Mouse (Mus musculus): ENCODE results near the gene Mroh2a.

The Mroh2a gene

GRCm38 (mm10) chr1:88258881-88259642 lies 32.3 kb downstream of the Mroh2a start:
- no peak for DNase-seq (ENCODE audit: low read depth, low spot score)

GRCm38 (mm10) chr1:88259643-88260024 lies 32.8 kb downstream of the Mroh2a start:
- DNase-seq (ENCODE audit: low read depth, low spot score), result no peak

GRCm38 (mm10) chr1:88260114-88260513 lies 33.3 kb downstream of the Mroh2a start:
- no peak for DNase-seq (ENCODE audit: low read depth, low spot score)

- no peak for DNase-seq (ENCODE audit: low read depth, low spot score)
These were observed 34.0 kb downstream of the Mroh2a start for GRCm38 (mm10) chr1:88260604-88261377.

GRCm38 (mm10) chr1:88261706-88262105 lies 34.9 kb downstream of the Mroh2a start:
- no peak for DNase-seq (ENCODE audit: low read depth, low spot score)

GRCm38 (mm10) chr1:88262255-88262654 lies 35.5 kb downstream of the Mroh2a start:
- DNase-seq (ENCODE audit: low read depth, low spot score), result peak; percentile 58

GRCm38 (mm10) chr1:88262961-88263360 lies 36.2 kb downstream of the Mroh2a start:
- no peak for DNase-seq (ENCODE audit: low read depth, low spot score)

GRCm38 (mm10) chr1:88263778-88264177 lies 37.0 kb downstream of the Mroh2a start:
- DNase-seq (ENCODE audit: low read depth, low spot score), result no peak

GRCm38 (mm10) chr1:88264237-88264868 lies 37.6 kb downstream of the Mroh2a start:
- no peak for DNase-seq (ENCODE audit: low read depth, low spot score)

GRCm38 (mm10) chr1:88264869-88265240 lies 38.1 kb downstream of the Mroh2a start:
- no peak for DNase-seq (ENCODE audit: low read depth, low spot score)

GRCm38 (mm10) chr1:88266123-88266522 lies 39.3 kb downstream of the Mroh2a start:
- no peak for DNase-seq (ENCODE audit: low read depth, low spot score)

- DNase-seq (ENCODE audit: low read depth, low spot score), result no peak
These were observed 40.7 kb downstream of the Mroh2a start for GRCm38 (mm10) chr1:88267489-88267888.

- no peak for DNase-seq (ENCODE audit: low read depth, low spot score)
These were observed 41.3 kb downstream of the Mroh2a start for GRCm38 (mm10) chr1:88268070-88268469.

GRCm38 (mm10) chr1:88269539-88270309 lies 42.9 kb downstream of the Mroh2a start:
- no peak for DNase-seq (ENCODE audit: low read depth, low spot score)

- no peak for DNase-seq (ENCODE audit: low read depth, low spot score)
These were observed 46.1 kb downstream of the Mroh2a start for GRCm38 (mm10) chr1:88272851-88273250.

- no peak for DNase-seq (ENCODE audit: low read depth, low spot score)
These were observed 46.5 kb downstream of the Mroh2a start for GRCm38 (mm10) chr1:88273326-88273725.

GRCm38 (mm10) chr1:88273832-88274231 lies 47.0 kb downstream of the Mroh2a start:
- no peak for DNase-seq (ENCODE audit: low read depth, low spot score)

- DNase-seq (ENCODE audit: low read depth, low spot score), result no peak
These were observed 47.7 kb downstream of the Mroh2a start for GRCm38 (mm10) chr1:88274371-88275077.

- DNase-seq (ENCODE audit: low read depth, low spot score), result no peak
These were observed 48.4 kb downstream of the Mroh2a start for GRCm38 (mm10) chr1:88275078-88275680.

GRCm38 (mm10) chr1:88275698-88276523 lies 49.1 kb downstream of the Mroh2a start:
- no peak for DNase-seq (ENCODE audit: low read depth, low spot score)
